Mouse (Mus musculus) liver, embryonic 16.5 days (tissue): ENCODE measurements around the gene Slc6a2. TPM values are rescaled to one million over a fixed set of nuclear protein-coding genes. Genes with fewer than 3 reads are reported as not detected.

Experiments
- ATAC-seq: fragments of 200-750 bp; cut with Nextera tagmentation; 2 replicates; pipeline ENCODE4 v1.8.0; 2017; ENCODE audit warnings: low read depth, mild to moderate bottlenecking, moderate number of reproducible peaks, moderate library complexity
- H3K27ac ChIP-seq: fragments of 300-500 bp; sonication (generic); 2 replicates; pipeline ENCODE4 v1.5.1; 2014; ENCODE audit warnings: mild to moderate bottlenecking, low read length
- H3K27me3 ChIP-seq: fragments of 300-500 bp; sonication (generic); 2 replicates; pipeline ENCODE4 v1.6.1; 2014; ENCODE audit warnings: low read depth, low read length, mixed read lengths; ENCODE audit not compliant: control insufficient read depth, insufficient read depth
- H3K36me3 ChIP-seq: fragments of 300-500 bp; sonication (generic); 2 replicates; pipeline ENCODE4 v1.6.1; 2014; ENCODE audit warnings: mild to moderate bottlenecking; ENCODE audit not compliant: control insufficient read depth, insufficient read depth
- H3K4me1 ChIP-seq: fragments of 300-500 bp; sonication (generic); 2 replicates; pipeline ENCODE4 v1.6.1; 2014; ENCODE audit warnings: low read depth, low read length, mixed read lengths; ENCODE audit not compliant: control insufficient read depth
- H3K4me2 ChIP-seq: fragments of 300-500 bp; sonication (generic); 2 replicates; pipeline ENCODE4 v1.6.1; 2014; ENCODE audit warnings: low read depth, low read length, mixed read lengths
- H3K4me3 ChIP-seq: fragments of 300-500 bp; sonication (generic); 2 replicates; pipeline ENCODE4 v1.5.1; 2014; ENCODE audit warnings: low read depth, mild to moderate bottlenecking, low read length
- H3K9ac ChIP-seq: fragments of 300-500 bp; sonication (generic); 2 replicates; pipeline ENCODE4 v1.6.1; 2014; ENCODE audit warnings: low read depth, low read length
- H3K9me3 ChIP-seq: fragments of 300-500 bp; sonication (generic); replicated peaks from 2 replicates; pipeline ENCODE4 v1.6.1; 2016; ENCODE audit warnings: low read length; ENCODE audit not compliant: control insufficient read depth
- WGBS: fragments of 180-500 bp; shearing (Covaris S2); extraction: QIAGEN DNeasy Blood & Tissue Kit; methylation state at CpG from one replicate; pipeline ENCODE4 v1.1.7; 2014; ENCODE audit not compliant: insufficient replicate concordance; 5-methylcytosine and 5-hydroxymethylcytosine counted together
- polyA plus RNA-seq: library from polyadenylated mRNA; unstranded; fragments of >200 nt; fragmentation: Nextera tagmentation; extraction: Ambion mirVana; gene quantifications from 2 replicates; pipeline ENCODE4 v1.2.1, GENCODE M21; 2015

Gene Slc6a2
- polyA plus RNA-seq, 1 experiment from 2014 or later, result not detected

DNA sequence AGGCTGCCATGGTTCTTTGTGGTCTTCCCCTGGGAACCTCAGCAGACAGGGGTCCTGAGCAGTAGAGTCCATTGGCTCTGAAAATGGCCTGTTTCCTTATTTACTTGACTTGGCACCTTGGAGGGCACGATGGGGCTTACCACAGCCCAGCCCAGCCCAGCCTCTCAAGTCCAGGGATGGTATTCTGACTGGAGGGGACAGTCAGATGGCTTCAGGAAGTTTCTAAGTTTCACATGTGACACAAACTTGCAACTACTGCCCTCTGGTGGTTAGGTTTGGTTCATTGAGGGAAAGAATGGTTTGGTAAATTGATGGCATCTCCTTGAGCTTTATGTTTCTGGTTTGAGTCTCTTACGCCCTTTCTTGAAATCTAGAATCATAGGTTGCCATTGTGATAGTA, 38.7 kb downstream of the Slc6a2 start:
- 29% methylated on average over 2 of the region's 2 CpGs for WGBS
- ATAC-seq, result no peak
- Histone ChIP-seq H3K27ac (no peak overlapping the region), H3K4me3 (no peak overlapping the region), H3K4me2 (no peak overlapping the region), H3K9ac (no peak overlapping the region), H3K4me1 (no peaks in the 10 kb centered on the region), H3K9me3 (no peaks in the 10 kb centered on the region), H3K36me3 (no peaks in the 10 kb centered on the region), H3K27me3 (no peaks in the 10 kb centered on the region)

DNA sequence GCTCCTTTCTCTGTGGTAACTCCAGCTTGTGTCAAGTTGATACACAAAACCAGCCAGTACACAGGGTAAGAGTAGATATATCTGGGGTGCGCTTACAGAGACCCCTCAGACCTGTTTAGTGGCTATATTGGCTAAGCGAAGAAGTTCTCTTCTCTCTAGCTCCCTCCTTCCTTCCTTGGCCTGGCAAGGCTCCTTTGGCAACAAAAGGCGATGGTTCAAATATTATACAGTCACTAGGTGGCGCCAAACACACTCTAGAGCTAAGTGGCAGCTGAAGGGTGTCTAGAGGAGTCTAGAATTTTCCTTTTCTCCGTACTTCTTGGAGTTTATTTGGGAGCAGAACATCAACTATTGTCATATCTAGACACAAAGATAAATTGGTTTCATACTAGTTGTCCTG, 50.4 kb downstream of the Slc6a2 start:
- Histone ChIP-seq H3K36me3 (no peaks in the 10 kb centered on the region), H3K9me3 (no peaks in the 10 kb centered on the region), H3K27ac (no peak overlapping the region), H3K4me3 (no peak overlapping the region), H3K4me1 (no peaks in the 10 kb centered on the region), H3K9ac (no peak overlapping the region), H3K4me2 (no peak overlapping the region), H3K27me3 (no peaks in the 10 kb centered on the region)
- no peak for ATAC-seq
- WGBS, result 18% methylated on average over 5 of the region's 5 CpGs

DNA sequence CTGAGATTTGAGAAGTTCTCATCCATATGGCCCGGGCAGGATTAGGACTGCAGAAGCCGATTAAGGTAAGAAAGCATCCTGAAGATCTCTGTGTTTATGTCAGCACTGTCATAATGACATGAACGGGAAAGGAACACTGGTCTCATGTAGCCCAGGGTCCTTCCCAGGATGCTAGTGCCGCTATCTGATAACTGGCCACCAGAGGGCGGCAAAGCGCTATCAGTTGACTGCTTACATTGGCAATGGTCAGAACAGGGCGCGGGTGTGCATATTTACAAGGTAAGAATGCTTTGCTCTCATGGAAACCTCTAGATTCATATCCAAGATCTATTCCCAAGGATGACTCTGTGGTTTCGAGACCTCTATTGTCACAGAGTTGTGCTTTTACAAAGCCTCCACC, 51.6 kb downstream of the Slc6a2 start:
- H3K36me3 ChIP-seq, result no peaks in the 10 kb centered on the region
- no peak overlapping the region for H3K4me3 ChIP-seq
- H3K27me3 ChIP-seq, result no peaks in the 10 kb centered on the region
- H3K9ac ChIP-seq, result no peak overlapping the region
- WGBS, result 5% methylated on average over 9 of the region's 9 CpGs
- ATAC-seq, result no peak
- H3K27ac ChIP-seq, result no peak overlapping the region
- H3K4me2 ChIP-seq, result no peak overlapping the region
- H3K4me1 ChIP-seq, result no peaks in the 10 kb centered on the region
- no peaks in the 10 kb centered on the region for H3K9me3 ChIP-seq

DNA sequence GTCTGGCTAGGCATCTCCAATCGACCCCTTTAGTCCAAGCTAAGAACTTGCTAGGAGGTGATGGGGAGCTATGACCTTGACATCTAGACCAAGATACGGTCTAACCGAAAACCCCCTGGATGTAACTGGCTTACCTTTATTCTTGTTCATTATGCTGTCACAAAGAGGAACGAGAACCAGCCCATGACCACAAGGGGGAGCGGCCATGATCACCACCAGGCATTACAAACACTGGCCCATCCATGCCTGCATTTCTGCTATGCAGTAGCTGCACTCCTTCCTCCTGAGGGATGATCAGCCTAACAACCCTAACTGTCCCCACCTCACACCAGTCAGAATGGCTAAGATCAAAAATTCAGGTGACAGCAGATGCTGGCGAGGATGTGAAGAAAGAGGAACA, 52.3 kb downstream of the Slc6a2 start:
- Histone ChIP-seq H3K4me1 (no peaks in the 10 kb centered on the region), H3K9me3 (no peaks in the 10 kb centered on the region), H3K4me2 (no peak overlapping the region), H3K27ac (no peak overlapping the region), H3K4me3 (no peak overlapping the region), H3K27me3 (no peaks in the 10 kb centered on the region), H3K36me3 (no peaks in the 10 kb centered on the region), H3K9ac (no peak overlapping the region)
- no peak for ATAC-seq
- 64% methylated on average over 6 of the region's 6 CpGs for WGBS

DNA sequence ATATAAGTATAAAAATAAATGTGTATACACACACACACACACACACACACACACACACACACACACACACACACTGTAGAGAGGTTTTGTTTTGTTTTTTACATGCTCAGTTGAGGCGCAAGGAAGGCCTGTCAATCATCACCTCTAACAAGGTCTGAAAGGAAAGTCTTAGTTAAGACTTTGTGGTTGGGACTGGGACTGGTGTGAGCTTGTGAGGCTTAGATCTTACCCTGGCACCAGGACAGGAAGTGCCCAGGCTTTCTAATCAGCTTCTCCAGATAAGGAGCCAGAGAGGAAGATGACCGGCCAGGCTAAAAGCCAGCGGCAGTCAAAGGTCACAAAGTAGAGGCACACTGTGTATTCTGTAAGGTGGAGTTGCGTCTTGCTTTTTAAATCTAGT, 54.4 kb downstream of the Slc6a2 start:
- no peak overlapping the region for H3K4me2 ChIP-seq
- no peak overlapping the region for H3K27ac ChIP-seq
- H3K4me1 ChIP-seq, result no peaks in the 10 kb centered on the region
- H3K9me3 ChIP-seq, result no peaks in the 10 kb centered on the region
- no peak overlapping the region for H3K4me3 ChIP-seq
- no peak overlapping the region for H3K9ac ChIP-seq
- H3K27me3 ChIP-seq, result no peaks in the 10 kb centered on the region
- WGBS, result 19% methylated on average over 4 of the region's 4 CpGs
- H3K36me3 ChIP-seq, result no peaks in the 10 kb centered on the region
- no peak for ATAC-seq

DNA sequence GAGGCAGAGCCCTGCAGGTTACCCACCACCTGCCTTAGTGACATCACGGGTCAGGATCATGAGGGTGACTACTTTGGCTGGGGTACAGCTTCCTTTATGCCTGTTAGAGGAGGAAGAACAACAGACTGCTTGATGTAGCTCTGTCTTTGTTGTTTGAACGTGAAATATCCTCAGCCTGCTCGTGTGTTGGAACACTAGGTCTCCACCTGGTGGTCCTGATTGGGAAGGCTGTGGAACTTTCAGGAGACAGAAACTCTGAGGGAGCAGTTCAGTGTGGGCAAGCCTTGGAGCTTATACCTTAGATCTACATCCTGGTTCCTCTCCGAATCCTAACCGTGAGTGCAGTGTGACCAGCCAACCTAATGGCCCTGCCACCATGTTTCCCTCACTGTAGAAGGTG, 61.9 kb downstream of the Slc6a2 start:
- H3K9ac ChIP-seq, result no peak overlapping the region
- H3K4me2 ChIP-seq, result no peak overlapping the region
- H3K27me3 ChIP-seq, result no peaks in the 10 kb centered on the region
- 41% methylated on average over 5 of the region's 5 CpGs for WGBS
- no peak overlapping the region for H3K27ac ChIP-seq
- no peaks in the 10 kb centered on the region for H3K36me3 ChIP-seq
- no peaks in the 10 kb centered on the region for H3K4me1 ChIP-seq
- ATAC-seq, result no peak
- H3K4me3 ChIP-seq, result no peak overlapping the region
- H3K9me3 ChIP-seq, result no peaks in the 10 kb centered on the region

DNA sequence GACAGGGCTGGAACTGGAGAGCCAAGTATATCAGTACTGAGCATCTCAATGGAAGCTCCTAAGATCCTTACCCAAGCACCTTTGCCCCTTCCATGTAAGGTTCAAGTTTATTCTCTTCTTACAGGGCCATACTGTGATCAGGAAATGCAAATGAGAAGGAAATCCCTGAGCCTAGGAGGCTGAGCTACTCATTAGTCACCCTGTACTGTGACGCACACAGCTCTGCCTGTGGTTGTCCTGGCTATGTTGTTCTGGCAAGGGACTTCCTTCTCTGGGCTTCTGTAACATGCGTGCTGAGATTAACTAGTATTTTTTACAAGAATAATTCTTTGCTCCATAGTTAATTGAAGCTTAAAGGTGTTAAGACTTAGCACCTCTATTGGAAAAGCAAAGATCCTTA, 70.8 kb downstream of the Slc6a2 start:
- no peak overlapping the region for H3K4me2 ChIP-seq
- H3K9me3 ChIP-seq, result no peaks in the 10 kb centered on the region
- no peak overlapping the region for H3K9ac ChIP-seq
- H3K27me3 ChIP-seq, result no peaks in the 10 kb centered on the region
- no peaks in the 10 kb centered on the region for H3K4me1 ChIP-seq
- WGBS, result 34% methylated on average over 2 of the region's 2 CpGs
- no peaks in the 10 kb centered on the region for H3K36me3 ChIP-seq
- no peak overlapping the region for H3K4me3 ChIP-seq
- H3K27ac ChIP-seq, result no peak overlapping the region
- ATAC-seq, result no peak

DNA sequence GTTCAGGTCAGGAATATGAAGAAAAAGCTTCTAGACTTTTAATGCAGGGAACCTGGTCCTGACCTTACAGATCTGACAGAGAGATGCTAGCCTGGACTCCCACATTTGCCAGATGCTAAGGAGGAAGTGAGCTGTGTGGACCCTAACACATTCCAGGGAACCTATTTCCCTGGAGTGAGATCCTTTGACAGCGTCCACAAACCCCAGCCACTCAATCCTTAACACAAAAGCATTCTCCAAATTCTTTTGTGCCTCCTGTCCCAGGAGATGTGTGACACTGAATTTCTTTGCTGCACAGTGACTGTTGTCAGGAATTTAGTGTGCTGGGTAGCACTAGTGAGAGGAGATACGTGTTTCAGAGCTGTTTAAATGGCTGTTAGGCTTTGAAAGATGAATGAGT, 79.0 kb downstream of the Slc6a2 start:
- no peak for ATAC-seq

DNA sequence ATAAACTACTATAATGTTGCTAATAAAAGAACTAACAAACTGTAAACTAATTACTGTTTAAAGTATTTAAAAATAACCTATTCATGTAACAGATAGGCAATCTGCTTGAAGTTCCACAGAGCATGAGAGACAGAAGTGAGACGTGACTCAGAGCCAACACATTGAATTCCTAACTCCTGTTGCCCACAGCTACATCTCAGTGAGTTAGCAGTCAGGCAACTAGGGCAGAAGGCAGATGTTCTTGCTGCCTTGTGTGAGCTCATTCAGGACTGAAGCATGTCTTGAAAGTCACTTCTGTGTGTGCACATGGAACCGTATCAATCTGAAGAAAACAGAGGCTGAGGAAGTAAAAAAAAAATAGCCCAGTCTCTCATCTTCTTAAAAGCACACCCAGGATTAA, 80.4 kb downstream of the Slc6a2 start:
- ATAC-seq, result no peak
- Histone ChIP-seq H3K4me1 (no peaks in the 10 kb centered on the region), H3K4me3 (no peak overlapping the region), H3K27me3 (no peaks in the 10 kb centered on the region), H3K9me3 (no peaks in the 10 kb centered on the region), H3K4me2 (no peak overlapping the region), H3K27ac (no peak overlapping the region), H3K9ac (no peak overlapping the region), H3K36me3 (no peaks in the 10 kb centered on the region)
- WGBS, result 56% methylated on average over 2 of the region's 2 CpGs

More for the DNA sequence above, 79.0 kb downstream of the Slc6a2 start:
- Histone ChIP-seq H3K9me3 (no peaks in the 10 kb centered on the region), H3K4me2 (no peak overlapping the region), H3K9ac (no peak overlapping the region), H3K4me3 (no peak overlapping the region), H3K4me1 (no peaks in the 10 kb centered on the region), H3K27me3 (no peaks in the 10 kb centered on the region), H3K27ac (no peak overlapping the region), H3K36me3 (no peaks in the 10 kb centered on the region)
- WGBS, result 17% methylated on average over 2 of the region's 2 CpGs
